Mouse (Mus musculus): ENCODE measurements at regions not wholly inside any gene's neighbourhood (a gene's known extent, or its start where the extent isn't known, plus 50 kb on each side); places are given as distances from the start of the nearest gene placed in this dataset.

DNA sequence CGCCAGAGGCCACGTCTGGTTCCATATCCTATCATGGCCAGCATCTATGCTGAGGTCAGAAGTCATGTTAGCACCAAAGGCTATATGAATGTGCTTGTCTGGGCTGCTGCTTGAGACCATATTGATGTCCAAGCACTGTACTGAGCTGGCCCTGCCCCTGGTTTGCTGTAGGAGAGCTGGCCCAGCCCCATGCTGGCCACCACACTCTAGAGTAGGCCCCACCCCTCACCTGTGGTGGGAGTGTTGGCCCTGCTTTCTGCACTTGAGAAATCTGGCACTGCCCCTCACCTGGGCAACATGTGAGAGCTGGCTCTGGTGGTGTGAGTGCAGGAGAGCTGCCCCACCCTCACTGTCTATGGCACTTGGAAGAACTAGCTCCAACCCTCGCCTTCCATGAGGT, 210.0 kb downstream of the Lmo4 start:
- Histone ChIP-seq H3K27me3 (ENCODE audit: control insufficient read depth, insufficient read depth, low read length, poor library complexity, severe bottlenecking) (no peaks in the 10 kb centered on the region), H3K4me3 (ENCODE audit: low read depth, low read length) (no peak overlapping the region), H3K27ac (ENCODE audit: insufficient read depth, low read length) (no peak overlapping the region), H3K9ac (ENCODE audit: low read depth, poor library complexity, severe bottlenecking) (no peak overlapping the region), H3K9me3 (replicated peaks; ENCODE audit: control insufficient read depth, insufficient read depth, low read length, poor library complexity, severe bottlenecking) (no peaks in the 10 kb centered on the region), H3K4me1 (ENCODE audit: control insufficient read depth, insufficient read depth, low read length) (no peaks in the 10 kb centered on the region), H3K36me3 (ENCODE audit: control insufficient read depth, insufficient read depth, low read length, poor library complexity, severe bottlenecking) (no peaks in the 10 kb centered on the region)
- TF ChIP-seq EP300 (IDR thresholded peaks at IDR 0.05; ENCODE audit: insufficient read depth, low read depth, low read length): no peak
- no peak for TF ChIP-seq CTCF (IDR thresholded peaks at IDR 0.05; ENCODE audit: low read depth, low read length)
- no peak for TF ChIP-seq POLR2A (IDR thresholded peaks at IDR 0.05; ENCODE audit: insufficient read depth, low read length)

- Histone ChIP-seq H3K27ac (ENCODE audit: insufficient read depth, low read length) (no peak overlapping the region), H3K4me3 (ENCODE audit: low read depth, low read length) (no peak overlapping the region), H3K36me3 (ENCODE audit: control insufficient read depth, insufficient read depth, low read length, poor library complexity, severe bottlenecking) (no peaks in the 10 kb centered on the region), H3K27me3 (ENCODE audit: control insufficient read depth, insufficient read depth, low read length, poor library complexity, severe bottlenecking) (no peaks in the 10 kb centered on the region), H3K9ac (ENCODE audit: low read depth, poor library complexity, severe bottlenecking) (no peak overlapping the region), H3K4me1 (ENCODE audit: control insufficient read depth, insufficient read depth, low read length) (no peaks in the 10 kb centered on the region), H3K9me3 (replicated peaks; ENCODE audit: control insufficient read depth, insufficient read depth, low read length, poor library complexity, severe bottlenecking) (no peaks in the 10 kb centered on the region)
- TF ChIP-seq POLR2A (IDR thresholded peaks at IDR 0.05; ENCODE audit: insufficient read depth, low read length): no peak
- no peak for TF ChIP-seq EP300 (IDR thresholded peaks at IDR 0.05; ENCODE audit: insufficient read depth, low read depth, low read length)
- TF ChIP-seq CTCF (IDR thresholded peaks at IDR 0.05; ENCODE audit: low read depth, low read length): no peak
Measured at GRCm38 (mm10) chr3:143988991-143989390, 216.0 kb downstream of the Lmo4 start.

- TF ChIP-seq POLR2A (IDR thresholded peaks at IDR 0.05; ENCODE audit: insufficient read depth, low read length) (no peak), EP300 (IDR thresholded peaks at IDR 0.05; ENCODE audit: insufficient read depth, low read depth, low read length) (no peak), CTCF (IDR thresholded peaks at IDR 0.05; ENCODE audit: low read depth, low read length) (no peak)
- Histone ChIP-seq H3K36me3 (ENCODE audit: control insufficient read depth, insufficient read depth, low read length, poor library complexity, severe bottlenecking) (no peaks in the 10 kb centered on the region), H3K9me3 (replicated peaks; ENCODE audit: control insufficient read depth, insufficient read depth, low read length, poor library complexity, severe bottlenecking) (no peaks in the 10 kb centered on the region), H3K27me3 (ENCODE audit: control insufficient read depth, insufficient read depth, low read length, poor library complexity, severe bottlenecking) (no peaks in the 10 kb centered on the region), H3K4me3 (ENCODE audit: low read depth, low read length) (no peak overlapping the region), H3K9ac (ENCODE audit: low read depth, poor library complexity, severe bottlenecking) (no peak overlapping the region), H3K27ac (ENCODE audit: insufficient read depth, low read length) (no peak overlapping the region), H3K4me1 (ENCODE audit: control insufficient read depth, insufficient read depth, low read length) (no peaks in the 10 kb centered on the region)
Measured at GRCm38 (mm10) chr3:143988037-143988436, 217.0 kb downstream of the Lmo4 start.

DNA sequence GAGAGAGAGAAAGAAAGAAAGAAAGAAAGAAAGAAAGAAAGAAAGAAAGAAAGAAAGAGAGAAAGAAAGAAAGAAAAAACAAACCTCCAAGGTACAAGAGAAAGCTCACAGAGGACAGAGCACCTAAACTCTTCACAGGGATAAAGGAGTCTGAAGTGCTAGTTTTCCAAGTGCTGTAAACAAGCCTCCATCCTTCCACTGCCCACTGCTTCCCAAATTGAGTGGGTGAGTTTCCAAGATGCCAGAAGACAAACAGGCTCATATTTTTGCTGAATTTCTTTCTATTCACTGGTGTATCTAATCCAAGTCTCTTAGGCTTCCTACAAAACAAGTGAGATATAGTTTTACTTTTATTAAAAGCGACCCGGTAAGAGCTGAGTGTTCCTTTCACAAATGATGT, 218.2 kb downstream of the Lmo4 start:
- H3K9ac ChIP-seq (ENCODE audit: low read depth, poor library complexity, severe bottlenecking): no peak overlapping the region

GRCm38 (mm10) chr3:143986200-143986506, 218.9 kb downstream of the Lmo4 start:
- no peak for TF ChIP-seq POLR2A (IDR thresholded peaks at IDR 0.05; ENCODE audit: insufficient read depth, low read length)
- no peak for TF ChIP-seq CTCF (IDR thresholded peaks at IDR 0.05; ENCODE audit: low read depth, low read length)
- H3K27ac ChIP-seq (ENCODE audit: insufficient read depth, low read length): no peak overlapping the region
- H3K36me3 ChIP-seq (ENCODE audit: control insufficient read depth, insufficient read depth, low read length, poor library complexity, severe bottlenecking): no peaks in the 10 kb centered on the region
- H3K27me3 ChIP-seq (ENCODE audit: control insufficient read depth, insufficient read depth, low read length, poor library complexity, severe bottlenecking): no peaks in the 10 kb centered on the region
- H3K4me3 ChIP-seq (ENCODE audit: low read depth, low read length): no peak overlapping the region
- H3K9ac ChIP-seq (ENCODE audit: low read depth, poor library complexity, severe bottlenecking): no peak overlapping the region
- H3K9me3 ChIP-seq (replicated peaks; ENCODE audit: control insufficient read depth, insufficient read depth, low read length, poor library complexity, severe bottlenecking): no peaks in the 10 kb centered on the region
- H3K4me1 ChIP-seq (ENCODE audit: control insufficient read depth, insufficient read depth, low read length): no peaks in the 10 kb centered on the region

More for the DNA sequence above, 218.2 kb downstream of the Lmo4 start:
- Histone ChIP-seq H3K9me3 (replicated peaks; ENCODE audit: control insufficient read depth, insufficient read depth, low read length, poor library complexity, severe bottlenecking) (no peaks in the 10 kb centered on the region), H3K36me3 (ENCODE audit: control insufficient read depth, insufficient read depth, low read length, poor library complexity, severe bottlenecking) (no peaks in the 10 kb centered on the region), H3K27ac (ENCODE audit: insufficient read depth, low read length) (no peak overlapping the region), H3K4me1 (ENCODE audit: control insufficient read depth, insufficient read depth, low read length) (no peaks in the 10 kb centered on the region), H3K4me3 (ENCODE audit: low read depth, low read length) (no peak overlapping the region), H3K27me3 (ENCODE audit: control insufficient read depth, insufficient read depth, low read length, poor library complexity, severe bottlenecking) (no peaks in the 10 kb centered on the region)
- TF ChIP-seq POLR2A (IDR thresholded peaks at IDR 0.05; ENCODE audit: insufficient read depth, low read length): no peak
- TF ChIP-seq EP300 (IDR thresholded peaks at IDR 0.05; ENCODE audit: insufficient read depth, low read depth, low read length): no peak
- no peak for TF ChIP-seq CTCF (IDR thresholded peaks at IDR 0.05; ENCODE audit: low read depth, low read length)

DNA sequence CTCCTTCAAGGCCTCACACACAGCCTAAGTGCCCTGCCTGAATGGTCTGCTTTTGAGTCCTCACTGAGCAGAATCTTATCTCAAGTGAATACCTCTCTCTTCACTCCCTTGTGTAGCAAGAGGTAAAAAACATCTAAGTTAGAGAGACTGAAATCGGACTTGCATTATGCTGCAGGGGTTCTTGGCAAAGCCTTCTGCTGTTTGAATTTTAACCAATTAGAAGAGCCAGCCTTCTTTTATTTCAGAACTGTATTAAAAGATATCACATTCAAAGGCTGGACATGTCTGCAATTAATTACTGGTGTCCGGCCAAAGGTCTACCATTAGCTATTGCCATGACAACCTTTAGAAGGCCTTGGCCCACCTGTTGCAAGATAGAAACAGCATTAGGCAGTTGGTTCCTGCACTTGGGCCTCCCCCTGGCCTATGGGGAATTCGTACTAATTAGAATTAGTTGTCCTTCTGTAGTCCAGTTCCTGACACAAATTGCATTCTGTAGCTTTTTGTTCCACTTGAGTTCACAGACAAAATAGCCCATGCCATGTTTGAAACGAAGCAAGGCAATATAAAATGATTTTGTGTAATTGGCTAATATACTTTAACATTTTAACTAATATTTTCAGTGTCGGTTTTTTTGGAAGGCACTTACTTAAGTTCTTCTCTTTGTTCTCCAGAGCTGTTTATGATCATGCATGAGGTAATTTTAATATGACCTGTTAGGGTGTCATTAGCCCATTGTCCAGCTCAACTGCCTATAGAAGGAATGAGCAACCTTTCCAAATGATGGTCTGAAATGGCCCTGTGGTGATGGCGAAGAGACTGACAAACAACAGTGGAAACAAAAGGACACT, 219.4 kb downstream of the Lmo4 start:
- H3K27ac ChIP-seq (ENCODE audit: insufficient read depth, low read length): no peak overlapping the region
- H3K9ac ChIP-seq (ENCODE audit: low read depth, poor library complexity, severe bottlenecking): no peak overlapping the region
- H3K27me3 ChIP-seq (ENCODE audit: control insufficient read depth, insufficient read depth, low read length, poor library complexity, severe bottlenecking): no peaks in the 10 kb centered on the region
- H3K36me3 ChIP-seq (ENCODE audit: control insufficient read depth, insufficient read depth, low read length, poor library complexity, severe bottlenecking): no peaks in the 10 kb centered on the region
- no peaks in the 10 kb centered on the region for H3K9me3 ChIP-seq (replicated peaks; ENCODE audit: control insufficient read depth, insufficient read depth, low read length, poor library complexity, severe bottlenecking)
- no peak overlapping the region for H3K4me3 ChIP-seq (ENCODE audit: low read depth, low read length)
- TF ChIP-seq EP300 (IDR thresholded peaks at IDR 0.05; ENCODE audit: insufficient read depth, low read depth, low read length): no peak
- no peak for TF ChIP-seq POLR2A (IDR thresholded peaks at IDR 0.05; ENCODE audit: insufficient read depth, low read length)
- no peak for TF ChIP-seq CTCF (IDR thresholded peaks at IDR 0.05; ENCODE audit: low read depth, low read length)
- no peaks in the 10 kb centered on the region for H3K4me1 ChIP-seq (ENCODE audit: control insufficient read depth, insufficient read depth, low read length)
